Mouse (Mus musculus): Measurements from ENCODE around the gene Adcy10. TPM values are rescaled to one million over a fixed set of nuclear protein-coding genes. Genes with fewer than 3 reads are reported as not detected.

Adcy10 gene
- polyA plus RNA-seq, 1 experiment from 2014 or later: not detected

- H3K36me3 ChIP-seq: no peaks in the 10 kb centered on the region
- H3K4me2 ChIP-seq: no peak overlapping the region
- no peak overlapping the region for H3K27ac ChIP-seq (ENCODE audit: poor library complexity, severe bottlenecking)
- WGBS: 72% methylated on average over 12 of the region's 12 CpGs
- ATAC-seq (ENCODE audit: insufficient number of reproducible peaks, low FRiP score): no peak
- H3K27me3 ChIP-seq (replicated peaks): no peaks in the 10 kb centered on the region
- H3K4me3 ChIP-seq: no peak overlapping the region
- H3K9me3 ChIP-seq (replicated peaks): 0 out of 2 replicates have a peak, but pooled peaks cover 3% of the 10 kb centered on the region
- no peaks in the 10 kb centered on the region for H3K4me1 ChIP-seq (replicated peaks)
- no peak overlapping the region for H3K9ac ChIP-seq
Measured at GRCm38 (mm10) chr1:165536079-165536675, 51.2 kb downstream of the Adcy10 start.

GRCm38 (mm10) chr1:165537241-165537807, 52.3 kb downstream of the Adcy10 start:
- 56% methylated on average over 5 of the region's 5 CpGs for WGBS
- Histone ChIP-seq H3K4me3 (no peak overlapping the region), H3K9ac (no peak overlapping the region), H3K27ac (ENCODE audit: poor library complexity, severe bottlenecking) (no peak overlapping the region), H3K36me3 (no peaks in the 10 kb centered on the region), H3K9me3 (replicated peaks) (0 out of 2 replicates have a peak, but pooled peaks cover 3% of the 10 kb centered on the region), H3K4me1 (replicated peaks) (no peaks in the 10 kb centered on the region), H3K27me3 (replicated peaks) (no peaks in the 10 kb centered on the region), H3K4me2 (no peak overlapping the region)
- ATAC-seq (ENCODE audit: insufficient number of reproducible peaks, low FRiP score): no peak

- H3K4me2 ChIP-seq: no peak overlapping the region
- no peak overlapping the region for H3K4me3 ChIP-seq
- no peak overlapping the region for H3K27ac ChIP-seq (ENCODE audit: poor library complexity, severe bottlenecking)
- no peak for ATAC-seq (ENCODE audit: insufficient number of reproducible peaks, low FRiP score)
- H3K4me1 ChIP-seq (replicated peaks): no peaks in the 10 kb centered on the region
- no peaks in the 10 kb centered on the region for H3K36me3 ChIP-seq
- no peaks in the 10 kb centered on the region for H3K27me3 ChIP-seq (replicated peaks)
- H3K9me3 ChIP-seq (replicated peaks): peaks cover 13% of the 10 kb centered on the region
- H3K9ac ChIP-seq: no peak overlapping the region
- 40% methylated on average over 2 of the region's 2 CpGs for WGBS
Measured at GRCm38 (mm10) chr1:165556711-165557110, 71.7 kb downstream of the Adcy10 start.

GRCm38 (mm10) chr1:165559073-165559472, 74.1 kb downstream of the Adcy10 start:
- 81% methylated on average over 9 of the region's 9 CpGs for WGBS
- no peak overlapping the region for H3K9ac ChIP-seq
- no peak for ATAC-seq (ENCODE audit: insufficient number of reproducible peaks, low FRiP score)

GRCm38 (mm10) chr1:165565283-165565682, 80.3 kb downstream of the Adcy10 start:
- no peak overlapping the region for H3K9ac ChIP-seq
- H3K9me3 ChIP-seq (replicated peaks): no peaks in the 10 kb centered on the region
- H3K4me1 ChIP-seq (replicated peaks): no peaks in the 10 kb centered on the region
- no peak overlapping the region for H3K4me2 ChIP-seq
- 87% methylated on average over 4 of the region's 4 CpGs for WGBS
- H3K36me3 ChIP-seq: no peaks in the 10 kb centered on the region
- no peak overlapping the region for H3K27ac ChIP-seq (ENCODE audit: poor library complexity, severe bottlenecking)
- H3K27me3 ChIP-seq (replicated peaks): no peaks in the 10 kb centered on the region
- no peak overlapping the region for H3K4me3 ChIP-seq
- ATAC-seq (ENCODE audit: insufficient number of reproducible peaks, low FRiP score): no peak

More at GRCm38 (mm10) chr1:165559073-165559472, 74.1 kb downstream of the Adcy10 start:
- Histone ChIP-seq H3K27ac (ENCODE audit: poor library complexity, severe bottlenecking) (no peak overlapping the region), H3K9me3 (replicated peaks) (no peaks in the 10 kb centered on the region), H3K4me1 (replicated peaks) (no peaks in the 10 kb centered on the region), H3K4me2 (no peak overlapping the region), H3K27me3 (replicated peaks) (no peaks in the 10 kb centered on the region), H3K36me3 (no peaks in the 10 kb centered on the region), H3K4me3 (no peak overlapping the region)

GRCm38 (mm10) chr1:165567466-165567865, 82.5 kb downstream of the Adcy10 start:
- no peak overlapping the region for H3K4me3 ChIP-seq
- no peak for ATAC-seq (ENCODE audit: insufficient number of reproducible peaks, low FRiP score)
- WGBS: 62% methylated on average over 7 of the region's 7 CpGs
- no peaks in the 10 kb centered on the region for H3K27me3 ChIP-seq (replicated peaks)
- no peaks in the 10 kb centered on the region for H3K4me1 ChIP-seq (replicated peaks)
- H3K36me3 ChIP-seq: no peaks in the 10 kb centered on the region
- H3K27ac ChIP-seq (ENCODE audit: poor library complexity, severe bottlenecking): no peak overlapping the region
- no peak overlapping the region for H3K9ac ChIP-seq
- no peak overlapping the region for H3K4me2 ChIP-seq
- H3K9me3 ChIP-seq (replicated peaks): no peaks in the 10 kb centered on the region

GRCm38 (mm10) chr1:165576005-165576404, 91.0 kb downstream of the Adcy10 start:
- Histone ChIP-seq H3K9me3 (replicated peaks) (0 out of 2 replicates have a peak, but pooled peaks cover 2% of the 10 kb centered on the region), H3K27me3 (replicated peaks) (no peaks in the 10 kb centered on the region), H3K27ac (ENCODE audit: poor library complexity, severe bottlenecking) (no peak overlapping the region), H3K36me3 (no peaks in the 10 kb centered on the region), H3K4me2 (no peak overlapping the region), H3K9ac (no peak overlapping the region), H3K4me1 (replicated peaks) (peaks cover 13% of the 10 kb centered on the region), H3K4me3 (no peak overlapping the region)
- 78% methylated on average over 4 of the region's 4 CpGs for WGBS
- no peak for ATAC-seq (ENCODE audit: insufficient number of reproducible peaks, low FRiP score)

GRCm38 (mm10) chr1:165576459-165577112, 91.6 kb downstream of the Adcy10 start:
- peaks cover 18% of the 10 kb centered on the region for H3K4me1 ChIP-seq (replicated peaks)
- no peak overlapping the region for H3K27ac ChIP-seq (ENCODE audit: poor library complexity, severe bottlenecking)
- no peak overlapping the region for H3K4me2 ChIP-seq
- no peak for ATAC-seq (ENCODE audit: insufficient number of reproducible peaks, low FRiP score)
- no peaks in the 10 kb centered on the region for H3K36me3 ChIP-seq
- no peaks in the 10 kb centered on the region for H3K27me3 ChIP-seq (replicated peaks)
- no peak overlapping the region for H3K4me3 ChIP-seq
- no peak overlapping the region for H3K9ac ChIP-seq
- H3K9me3 ChIP-seq (replicated peaks): 0 out of 2 replicates have a peak, but pooled peaks cover 2% of the 10 kb centered on the region
- WGBS: 65% methylated on average over 9 of the region's 9 CpGs

GRCm38 (mm10) chr1:165579332-165579731, 94.3 kb downstream of the Adcy10 start:
- Histone ChIP-seq H3K4me2 (no peak overlapping the region), H3K4me1 (replicated peaks) (peaks cover 21% of the 10 kb centered on the region), H3K27me3 (replicated peaks) (no peaks in the 10 kb centered on the region), H3K27ac (ENCODE audit: poor library complexity, severe bottlenecking) (no peak overlapping the region), H3K9ac (no peak overlapping the region), H3K4me3 (no peak overlapping the region), H3K9me3 (replicated peaks) (0 out of 2 replicates have a peak, but pooled peaks cover 2% of the 10 kb centered on the region), H3K36me3 (no peaks in the 10 kb centered on the region)
- WGBS: 53% methylated on average over 5 of the region's 5 CpGs
- no peak for ATAC-seq (ENCODE audit: insufficient number of reproducible peaks, low FRiP score)

- Histone ChIP-seq H3K4me1 (replicated peaks) (peaks cover 29% of the 10 kb centered on the region), H3K4me3 (no peak overlapping the region), H3K36me3 (no peaks in the 10 kb centered on the region), H3K9ac (no peak overlapping the region), H3K4me2 (no peak overlapping the region), H3K27ac (ENCODE audit: poor library complexity, severe bottlenecking) (no peak overlapping the region), H3K9me3 (replicated peaks) (0 out of 2 replicates have a peak, but pooled peaks cover 2% of the 10 kb centered on the region), H3K27me3 (replicated peaks) (no peaks in the 10 kb centered on the region)
- 55% methylated on average over 3 of the region's 3 CpGs for WGBS
- ATAC-seq (ENCODE audit: insufficient number of reproducible peaks, low FRiP score): no peak
Measured at GRCm38 (mm10) chr1:165581255-165581654, 96.3 kb downstream of the Adcy10 start.

- no peak overlapping the region for H3K27ac ChIP-seq (ENCODE audit: poor library complexity, severe bottlenecking)
- ATAC-seq (ENCODE audit: insufficient number of reproducible peaks, low FRiP score): peak; percentile 68; the same call in 1 of the 2 replicates
- no peaks in the 10 kb centered on the region for H3K36me3 ChIP-seq
- H3K4me1 ChIP-seq (replicated peaks): peaks cover 39% of the 10 kb centered on the region
- H3K4me2 ChIP-seq: no peak overlapping the region
- no peaks in the 10 kb centered on the region for H3K27me3 ChIP-seq (replicated peaks)
- H3K9me3 ChIP-seq (replicated peaks): 0 out of 2 replicates have a peak, but pooled peaks cover 2% of the 10 kb centered on the region
- H3K9ac ChIP-seq: no peak overlapping the region
- H3K4me3 ChIP-seq: no peak overlapping the region
- 26% methylated on average over 12 of the region's 12 CpGs for WGBS
Measured at GRCm38 (mm10) chr1:165583529-165584184, 98.7 kb downstream of the Adcy10 start.
